Mouse (Mus musculus) limb, embryonic 10.5 days (tissue): ENCODE data around the gene Clrn3. TPM values are rescaled to one million over a fixed set of nuclear protein-coding genes. Genes with fewer than 3 reads are reported as not detected.

Source experiments
- DNase-seq: peaks from one replicate; pipeline ENCODE4 v3.0.0-alpha.2; 2017; ENCODE audit warnings: low spot score
- H3K27ac ChIP-seq: fragments of 300-500 bp; sonication (generic); 2 replicates; pipeline ENCODE4 v1.5.1; 2016; ENCODE audit warnings: mild to moderate bottlenecking
- H3K27me3 ChIP-seq: fragments of 300-500 bp; sonication (generic); 2 replicates; pipeline ENCODE4 v1.6.1; 2016; ENCODE audit warnings: low read depth, mild to moderate bottlenecking; ENCODE audit not compliant: poor library complexity, severe bottlenecking
- H3K36me3 ChIP-seq: fragments of 300-500 bp; sonication (generic); 2 replicates; pipeline ENCODE4 v1.6.1; 2016; ENCODE audit warnings: mild to moderate bottlenecking, moderate library complexity
- H3K4me1 ChIP-seq: fragments of 300-500 bp; sonication (generic); 2 replicates; pipeline ENCODE4 v1.6.1; 2016
- H3K4me3 ChIP-seq: fragments of 300-500 bp; sonication (generic); 2 replicates; pipeline ENCODE4 v1.5.1; 2016; ENCODE audit warnings: mild to moderate bottlenecking, moderate library complexity
- H3K9me3 ChIP-seq: fragments of 300-500 bp; sonication (generic); replicated peaks from 2 replicates; pipeline ENCODE4 v1.6.1; 2016; ENCODE audit warnings: mild to moderate bottlenecking
- WGBS: fragments of 180-500 bp; shearing (Covaris S2); methylation state at CpG from one replicate; pipeline ENCODE4 v1.1.7; 2016; 5-methylcytosine and 5-hydroxymethylcytosine counted together
- polyA plus RNA-seq: library from polyadenylated mRNA; unstranded; fragments of >200 nt; fragmentation: Nextera tagmentation; extraction: Ambion mirVana; gene quantifications from 2 replicates; pipeline ENCODE4 v1.2.1, GENCODE M21; 2016

The Clrn3 gene
- polyA plus RNA-seq, 1 experiment from 2014 or later, result not detected

- no peak overlapping the region for H3K27ac ChIP-seq
- no peak for DNase-seq
- no peaks in the 10 kb centered on the region for H3K9me3 ChIP-seq
- H3K36me3 ChIP-seq, result no peaks in the 10 kb centered on the region
- no peak overlapping the region for H3K4me3 ChIP-seq
- no peaks in the 10 kb centered on the region for H3K4me1 ChIP-seq
- no peaks in the 10 kb centered on the region for H3K27me3 ChIP-seq
- WGBS, result 79% methylated on average over 6 of the region's 6 CpGs
Observed at GRCm38 (mm10) chr7:135548434-135548833, 20.0 kb upstream of the Clrn3 start.

- H3K4me3 ChIP-seq, result no peak overlapping the region
- H3K4me1 ChIP-seq, result no peaks in the 10 kb centered on the region
- 71% methylated on average over 5 of the region's 5 CpGs for WGBS
- H3K27ac ChIP-seq, result no peak overlapping the region
- no peaks in the 10 kb centered on the region for H3K27me3 ChIP-seq
- no peak for DNase-seq
- no peaks in the 10 kb centered on the region for H3K36me3 ChIP-seq
- H3K9me3 ChIP-seq, result no peaks in the 10 kb centered on the region
Observed at GRCm38 (mm10) chr7:135546530-135546929, 18.1 kb upstream of the Clrn3 start.

GRCm38 (mm10) chr7:135545957-135546356, 17.5 kb upstream of the Clrn3 start:
- H3K9me3 ChIP-seq, result no peaks in the 10 kb centered on the region
- no peak overlapping the region for H3K4me3 ChIP-seq
- H3K27me3 ChIP-seq, result no peaks in the 10 kb centered on the region
- H3K36me3 ChIP-seq, result no peaks in the 10 kb centered on the region
- DNase-seq, result no peak
- 81% methylated on average over 7 of the region's 7 CpGs for WGBS
- no peak overlapping the region for H3K27ac ChIP-seq
- H3K4me1 ChIP-seq, result no peaks in the 10 kb centered on the region

- Histone ChIP-seq H3K4me3 (no peak overlapping the region), H3K4me1 (no peaks in the 10 kb centered on the region), H3K9me3 (no peaks in the 10 kb centered on the region), H3K36me3 (no peaks in the 10 kb centered on the region), H3K27ac (no peak overlapping the region), H3K27me3 (peaks cover 15% of the 10 kb centered on the region)
- no peak for DNase-seq
- 91% methylated on average over 6 of the region's 6 CpGs for WGBS
Observed at GRCm38 (mm10) chr7:135544321-135544720, 15.9 kb upstream of the Clrn3 start.

GRCm38 (mm10) chr7:135543033-135543432, 14.6 kb upstream of the Clrn3 start:
- Histone ChIP-seq H3K36me3 (no peaks in the 10 kb centered on the region), H3K4me1 (peaks cover 6% of the 10 kb centered on the region), H3K9me3 (no peaks in the 10 kb centered on the region), H3K27me3 (peaks cover 28% of the 10 kb centered on the region), H3K4me3 (no peak overlapping the region), H3K27ac (no peak overlapping the region)
- 79% methylated on average over 3 of the region's 3 CpGs for WGBS
- no peak for DNase-seq

GRCm38 (mm10) chr7:135542235-135542634, 13.8 kb upstream of the Clrn3 start:
- no peak overlapping the region for H3K4me3 ChIP-seq
- WGBS, result 87% methylated on average over 3 of the region's 3 CpGs
- peaks cover 32% of the 10 kb centered on the region for H3K27me3 ChIP-seq
- no peak for DNase-seq
- no peaks in the 10 kb centered on the region for H3K9me3 ChIP-seq
- H3K4me1 ChIP-seq, result peaks cover 14% of the 10 kb centered on the region
- no peaks in the 10 kb centered on the region for H3K36me3 ChIP-seq
- no peak overlapping the region for H3K27ac ChIP-seq

- WGBS, result 72% methylated on average over 2 of the region's 2 CpGs
- no peaks in the 10 kb centered on the region for H3K9me3 ChIP-seq
- DNase-seq, result no peak
- H3K4me3 ChIP-seq, result no peak overlapping the region
- H3K27me3 ChIP-seq, result peaks cover 32% of the 10 kb centered on the region
- H3K4me1 ChIP-seq, result peaks cover 17% of the 10 kb centered on the region
- H3K36me3 ChIP-seq, result no peaks in the 10 kb centered on the region
- no peak overlapping the region for H3K27ac ChIP-seq
Observed at GRCm38 (mm10) chr7:135539429-135539828, 11.0 kb upstream of the Clrn3 start.

GRCm38 (mm10) chr7:135537948-135538741, 9.7 kb upstream of the Clrn3 start:
- Histone ChIP-seq H3K4me3 (peak overlapping the region; percentile 73), H3K27ac (peak overlapping the region; percentile 57), H3K4me1 (peaks cover 17% of the 10 kb centered on the region), H3K27me3 (peaks cover 32% of the 10 kb centered on the region), H3K36me3 (no peaks in the 10 kb centered on the region), H3K9me3 (no peaks in the 10 kb centered on the region)
- peak; percentile 47 for DNase-seq
- 2% methylated on average over 71 of the region's 71 CpGs for WGBS

GRCm38 (mm10) chr7:135537341-135537901, 9.0 kb upstream of the Clrn3 start, which contains the start of gene Ptpre:
Ptpre (plus strand) TSS chr7:135537481.
- Histone ChIP-seq H3K4me3 (peak within 1 kb of the TSS; percentile 73), H3K27ac (peak within 1 kb of the TSS; percentile 57), H3K36me3 (no peaks in the 10 kb centered on the region), H3K27me3 (peaks cover 32% of the 10 kb centered on the region), H3K4me1 (peaks cover 17% of the 10 kb centered on the region), H3K9me3 (no peaks in the 10 kb centered on the region)
- WGBS, result 5% methylated on average over 28 of the region's 28 CpGs
- DNase-seq, result peak; percentile 89

- Histone ChIP-seq H3K36me3 (no peaks in the 10 kb centered on the region), H3K4me3 (no peak overlapping the region), H3K27me3 (peaks cover 32% of the 10 kb centered on the region), H3K27ac (no peak overlapping the region), H3K4me1 (peaks cover 17% of the 10 kb centered on the region), H3K9me3 (no peaks in the 10 kb centered on the region)
- DNase-seq, result no peak
- WGBS, result 81% methylated on average over 3 of the region's 3 CpGs
Observed at GRCm38 (mm10) chr7:135535908-135536307, 7.5 kb upstream of the Clrn3 start.

GRCm38 (mm10) chr7:135534548-135535189, 6.2 kb upstream of the Clrn3 start:
- 44% methylated on average over 2 of the region's 2 CpGs for WGBS

GRCm38 (mm10) chr7:135529068-135529467, 614 bp upstream of the Clrn3 start:
- no peak for DNase-seq
- 93% methylated on average over 2 of the region's 2 CpGs for WGBS
- no peaks in the 10 kb centered on the region for H3K36me3 ChIP-seq

More at GRCm38 (mm10) chr7:135534548-135535189, 6.2 kb upstream of the Clrn3 start:
- H3K36me3 ChIP-seq, result no peaks in the 10 kb centered on the region
- peaks cover 20% of the 10 kb centered on the region for H3K27me3 ChIP-seq
- DNase-seq, result no peak
- no peak overlapping the region for H3K4me3 ChIP-seq
- no peak overlapping the region for H3K27ac ChIP-seq
- H3K9me3 ChIP-seq, result no peaks in the 10 kb centered on the region
- H3K4me1 ChIP-seq, result peaks cover 17% of the 10 kb centered on the region

GRCm38 (mm10) chr7:135527169-135527568, 1.3 kb downstream of the Clrn3 start:
- no peak overlapping the region for H3K4me3 ChIP-seq
- no peaks in the 10 kb centered on the region for H3K9me3 ChIP-seq
- no peaks in the 10 kb centered on the region for H3K36me3 ChIP-seq
- no peak for DNase-seq
- no peak overlapping the region for H3K27ac ChIP-seq
- WGBS, result 54% methylated on average over 3 of the region's 3 CpGs
- no peaks in the 10 kb centered on the region for H3K4me1 ChIP-seq
- H3K27me3 ChIP-seq, result no peaks in the 10 kb centered on the region

More at GRCm38 (mm10) chr7:135529068-135529467, 614 bp upstream of the Clrn3 start:
- Histone ChIP-seq H3K4me1 (no peaks in the 10 kb centered on the region), H3K9me3 (no peaks in the 10 kb centered on the region), H3K27ac (no peak overlapping the region), H3K27me3 (no peaks in the 10 kb centered on the region), H3K4me3 (no peak overlapping the region)
